Mouse (Mus musculus) CH12.LX (cell line): ENCODE measurements at regions not wholly inside any gene's neighbourhood (a gene's known extent, or its start where the extent isn't known, plus 50 kb on each side); places are given as distances from the start of the nearest gene placed in this dataset.

Experiments
- CTCF ChIP-seq, 2 experiments: IDR thresholded peaks in 1 of 2; conservative IDR thresholded peaks in 1 of 2; 2 replicates each; pipeline ENCODE4 v1.5.1; 2011 to 2012; ENCODE audit warnings: low read depth in 2 of 2, low read length in 2 of 2, improper control_type of control experiment in 1 of 2, inconsistent platforms in 1 of 2, mild to moderate bottlenecking in 1 of 2, moderate library complexity in 1 of 2
- GABPA ChIP-seq: IDR thresholded peaks from 2 replicates; pipeline ENCODE4 v1.6.1; 2012; ENCODE audit warnings: low read depth, low read length, improper control_type of control experiment, inconsistent platforms; ENCODE audit not compliant: insufficient replicate concordance
- HCFC1 ChIP-seq: IDR thresholded peaks from 2 replicates; pipeline ENCODE4 v1.6.1; 2012; ENCODE audit warnings: low read depth, mild to moderate bottlenecking, inconsistent platforms, low read length, improper control_type of control experiment
- JUN ChIP-seq: IDR thresholded peaks from 2 replicates; pipeline ENCODE4 v1.6.1; 2011; ENCODE audit warnings: low read depth, mild to moderate bottlenecking, low read length, improper control_type of control experiment, moderate library complexity; ENCODE audit not compliant: insufficient read depth
- MAX ChIP-seq: IDR thresholded peaks from 2 replicates; pipeline ENCODE4 v1.6.1; 2011; ENCODE audit warnings: low read length, improper control_type of control experiment
- PAX5 ChIP-seq: IDR thresholded peaks from 2 replicates; pipeline ENCODE4 v1.6.1; 2012; ENCODE audit warnings: low read length, inconsistent platforms, mixed read lengths
- POLR2A ChIP-seq: IDR thresholded peaks from 2 replicates; pipeline ENCODE4 v1.6.1; 2011; ENCODE audit warnings: low read depth, mild to moderate bottlenecking, improper control_type of control experiment, low read length
- RCOR1 ChIP-seq: conservative IDR thresholded peaks from 2 replicates; pipeline ENCODE4 v1.6.1; 2012; ENCODE audit warnings: low read depth, mild to moderate bottlenecking, inconsistent platforms, low read length, improper control_type of control experiment
- TCF12 ChIP-seq: IDR thresholded peaks from 2 replicates; pipeline ENCODE4 v1.6.1; 2014; ENCODE audit warnings: low read depth, mild to moderate bottlenecking, inconsistent platforms, low read length, improper control_type of control experiment
- ZC3H11A ChIP-seq: IDR thresholded peaks from 2 replicates; pipeline ENCODE4 v1.6.1; 2012; ENCODE audit warnings: low read depth, mild to moderate bottlenecking, inconsistent platforms, low read length, improper control_type of control experiment
- ZKSCAN1 ChIP-seq: IDR thresholded peaks from 2 replicates; pipeline ENCODE4 v1.6.1; 2012; ENCODE audit warnings: low read depth, inconsistent platforms, low read length, improper control_type of control experiment, borderline replicate concordance
- ZNF384 ChIP-seq: IDR thresholded peaks from 2 replicates; pipeline ENCODE4 v1.6.1; 2012; ENCODE audit warnings: low read depth, low read length, improper control_type of control experiment, inconsistent platforms

GRCm38 (mm10) chr12:77061562-77061847 lies 99.5 kb upstream of the Max start:
- TF ChIP-seq ZC3H11A: no peak
- TF ChIP-seq ZNF384: no peak
- TF ChIP-seq POLR2A: no peak
- no peak for TF ChIP-seq ZKSCAN1
- TF ChIP-seq TCF12: no peak
- no peak for TF ChIP-seq RCOR1
- TF ChIP-seq PAX5: no peak
- no peak for TF ChIP-seq GABPA
- TF ChIP-seq JUN: no peak
- no peak for TF ChIP-seq MAX
- TF ChIP-seq HCFC1: no peak
- TF ChIP-seq CTCF (conservative IDR thresholded peaks at IDR 0.05 in 1 of 2, IDR thresholded peaks at IDR 0.05 in 1 of 2; ENCODE audit: low read depth in 2 of 2, low read length in 2 of 2): no peak
